Mouse (Mus musculus) bone marrow macrophage, adult 2 months (primary cell): ENCODE measurements around the gene Cluap1. TPM values are rescaled to one million over a fixed set of nuclear protein-coding genes. Genes with fewer than 3 reads are reported as not detected.
"Not testable (repeated sequence)": the region's sequence is repeated elsewhere in the genome, so short reads cannot be mapped to it uniquely, and the experiment has no call there.

Experiments used
- H3K27ac ChIP-seq: 2 replicates; pipeline ENCODE4 v1.5.1; 2012; ENCODE audit warnings: low read depth, low read length; ENCODE audit not compliant: insufficient read depth
- H3K4me1 ChIP-seq: 2 replicates; pipeline ENCODE4 v1.6.1; 2012; ENCODE audit warnings: low read length; ENCODE audit not compliant: control insufficient read depth, insufficient read depth
- H3K4me3 ChIP-seq: 2 replicates; pipeline ENCODE4 v1.5.1; 2012; ENCODE audit warnings: mild to moderate bottlenecking, low read length, moderate library complexity; ENCODE audit not compliant: insufficient read depth
- CTCF ChIP-seq: IDR thresholded peaks from 2 replicates; pipeline ENCODE4 v1.5.1; 2012; ENCODE audit warnings: low read depth, mild to moderate bottlenecking, low read length, moderate library complexity
- POLR2A ChIP-seq: IDR thresholded peaks from 2 replicates; pipeline ENCODE4 v1.6.1; 2012; ENCODE audit warnings: mild to moderate bottlenecking, low read depth, low read length, borderline replicate concordance
- polyA plus RNA-seq: library from polyadenylated mRNA; stranded (reverse); fragments of >200 nt; gene quantifications from 2 replicates; pipeline ENCODE4 v1.2.4, GENCODE M21; 2012; ENCODE audit not compliant: missing spikeins, insufficient read depth, insufficient read length

Gene Cluap1
- polyA plus RNA-seq, 1 experiment: 13.7 TPM

DNA sequence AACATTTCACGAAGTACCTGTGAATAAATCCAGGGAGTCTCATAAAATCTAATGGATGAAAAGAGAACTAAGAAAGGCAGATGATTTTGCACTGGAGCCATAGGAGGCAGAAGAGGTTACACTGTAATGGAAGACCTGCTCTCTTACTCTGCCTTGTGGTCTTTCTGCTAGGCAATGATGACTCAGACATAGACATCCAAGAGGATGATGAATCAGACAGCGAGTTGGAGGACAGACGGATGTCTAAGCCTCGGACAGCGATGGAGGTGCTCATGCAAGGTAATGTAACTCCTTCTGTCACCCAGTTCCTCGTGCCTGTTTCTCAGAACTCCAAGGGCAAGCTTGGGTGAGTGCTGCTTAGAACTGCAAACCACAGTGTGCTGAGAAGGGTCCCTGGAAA is 24.9 kb downstream of the Cluap1 start:
- Histone ChIP-seq H3K4me1 (peaks cover 33% of the 10 kb centered on the region), H3K4me3 (no peak overlapping the region), H3K27ac (no peak overlapping the region)
- no peak for TF ChIP-seq POLR2A
- no peak for TF ChIP-seq CTCF

DNA sequence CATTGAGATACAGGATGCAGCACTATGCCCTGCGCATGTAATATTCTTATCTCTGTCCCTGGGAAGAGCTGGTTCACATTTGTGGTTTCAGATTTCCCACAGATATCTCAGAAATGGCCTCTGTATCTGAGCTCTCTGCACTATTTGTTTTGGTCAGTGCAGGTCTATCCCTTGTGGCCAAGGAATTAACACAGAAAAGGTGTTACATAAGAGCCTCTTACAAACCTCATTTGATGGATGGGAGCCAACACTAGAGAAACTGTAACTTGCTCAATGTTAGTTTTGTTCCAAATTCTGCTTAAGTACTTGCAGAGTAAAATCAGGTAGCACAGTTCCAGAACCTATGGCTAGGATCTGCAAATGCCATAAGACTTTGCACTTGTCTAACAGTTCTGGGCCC is 25.5 kb downstream of the Cluap1 start:
- H3K4me1 ChIP-seq: peaks cover 30% of the 10 kb centered on the region
- TF ChIP-seq POLR2A: no peak
- H3K4me3 ChIP-seq: no peak overlapping the region
- no peak overlapping the region for H3K27ac ChIP-seq

DNA sequence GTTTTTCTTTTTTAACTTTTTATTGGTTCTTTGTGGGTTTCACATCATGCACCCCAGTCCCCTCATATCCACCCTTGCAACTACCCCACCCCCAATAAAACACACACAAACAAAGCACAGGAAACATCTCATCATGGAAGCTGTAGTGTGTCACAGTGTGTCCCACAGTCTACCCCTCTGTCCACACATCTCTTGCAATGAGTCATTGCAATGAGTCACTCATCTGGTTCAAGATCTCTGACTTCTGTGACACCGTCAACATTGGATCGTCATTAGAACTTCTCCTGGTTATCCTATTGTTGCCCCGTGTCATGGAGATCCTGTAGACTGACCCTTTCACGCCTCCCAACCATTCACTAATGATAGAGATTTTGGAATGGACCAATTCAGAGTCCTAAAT is 26.1 kb downstream of the Cluap1 start:
- TF ChIP-seq CTCF (no peak), POLR2A (no peak)
- Histone ChIP-seq H3K4me3 (no peak overlapping the region), H3K27ac (no peak overlapping the region), H3K4me1 (peaks cover 26% of the 10 kb centered on the region)

- TF ChIP-seq POLR2A: no peak
- TF ChIP-seq CTCF: no peak
- Histone ChIP-seq H3K4me1 (peaks cover 18% of the 10 kb centered on the region), H3K27ac (no peak overlapping the region), H3K4me3 (no peak overlapping the region)
These were observed 42.5 kb downstream of the Cluap1 start for GRCm38 (mm10) chr16:3951141-3951540.

DNA sequence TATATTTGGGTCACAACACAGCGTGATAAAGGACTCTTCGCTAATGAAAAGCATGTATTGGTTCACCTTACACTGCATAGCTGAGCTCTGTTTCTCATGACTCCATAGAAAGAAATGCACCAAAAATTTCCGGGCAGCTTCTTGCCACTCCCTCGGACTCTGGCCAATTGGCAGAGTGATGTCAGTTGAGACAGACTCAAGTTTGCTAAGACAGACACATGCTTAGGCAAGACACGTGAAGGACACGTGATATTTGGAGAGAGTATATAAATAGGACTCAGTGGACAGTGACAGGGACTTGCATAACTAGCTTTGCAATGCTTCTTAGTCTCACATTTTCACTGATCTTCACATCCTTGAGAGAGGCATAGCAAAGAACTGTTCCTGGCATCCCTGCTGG is 47.8 kb downstream of the Cluap1 start:
- Histone ChIP-seq H3K4me1 (peaks cover 43% of the 10 kb centered on the region), H3K4me3 (peak overlapping the region; percentile 16), H3K27ac (peak overlapping the region; percentile 89)
- TF ChIP-seq CTCF (no peak), POLR2A (no peak)

GRCm38 (mm10) chr16:3959261-3959660 is 50.7 kb downstream of the Cluap1 start:
- H3K4me1 ChIP-seq: peaks cover 39% of the 10 kb centered on the region
- no peak for TF ChIP-seq CTCF
- no peak for TF ChIP-seq POLR2A
- H3K27ac ChIP-seq: peak overlapping the region; percentile 93
- peak overlapping the region; percentile 74 for H3K4me3 ChIP-seq

GRCm38 (mm10) chr16:3964990-3965389 is 56.4 kb downstream of the Cluap1 start:
- Histone ChIP-seq H3K27ac (no peak overlapping the region), H3K4me3 (no peak overlapping the region), H3K4me1 (peaks cover 14% of the 10 kb centered on the region)
- no peak for TF ChIP-seq CTCF
- TF ChIP-seq POLR2A: no peak

- TF ChIP-seq CTCF (no peak), POLR2A (no peak)
- peaks cover 8% of the 10 kb centered on the region for H3K4me1 ChIP-seq
- H3K27ac ChIP-seq: no peak overlapping the region
- H3K4me3 ChIP-seq: no peak overlapping the region
These were observed 56.9 kb downstream of the Cluap1 start for GRCm38 (mm10) chr16:3965534-3965933.

DNA sequence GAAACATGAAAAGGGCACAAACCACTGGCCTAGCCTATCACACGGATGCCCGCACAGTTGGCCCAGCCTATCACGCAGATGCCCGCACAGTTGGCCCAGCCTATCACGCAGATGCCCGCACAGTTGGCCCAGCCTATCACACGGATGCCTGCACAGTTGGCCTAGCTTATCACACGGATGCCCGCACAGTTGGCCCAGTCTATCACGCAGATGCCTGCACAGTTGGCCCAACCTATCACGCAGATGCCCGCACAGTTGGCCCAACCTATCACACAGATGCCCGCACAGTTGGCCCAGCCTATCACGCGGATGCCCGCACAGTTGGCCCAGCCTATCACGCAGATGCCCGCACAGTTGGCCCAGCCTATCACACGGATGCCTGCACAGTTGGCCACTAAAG is 65.9 kb downstream of the Cluap1 start:
- H3K27ac ChIP-seq, H3K4me3 ChIP-seq, H3K4me1 ChIP-seq: not testable (repeated sequence)

DNA sequence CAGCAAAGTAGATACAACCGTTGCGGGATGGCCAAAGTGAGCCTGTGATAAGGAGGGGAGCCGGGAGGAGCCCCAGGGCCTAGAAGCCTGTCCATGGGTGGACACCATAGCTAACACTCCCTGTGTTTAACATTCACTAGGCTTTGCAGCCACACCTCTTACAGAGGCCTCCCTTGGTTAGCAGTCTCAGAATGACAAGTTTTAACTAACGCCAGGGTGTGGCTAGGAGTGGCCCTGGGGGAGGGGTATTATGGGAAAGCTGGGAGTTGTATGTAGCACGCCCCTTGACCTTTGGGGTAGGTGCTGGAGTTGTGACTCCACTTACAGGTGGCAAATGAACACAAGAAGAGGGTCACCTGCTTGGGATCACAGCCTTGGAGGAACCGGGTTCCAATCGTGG is 67.1 kb downstream of the Cluap1 start:
- Histone ChIP-seq H3K4me1 (peaks cover 2% of the 10 kb centered on the region), H3K27ac (no peak overlapping the region), H3K4me3 (no peak overlapping the region)
- no peak for TF ChIP-seq CTCF
- no peak for TF ChIP-seq POLR2A

- Histone ChIP-seq H3K4me3 (no peak within 1 kb of the TSS), H3K4me1 (peaks cover 2% of the 10 kb centered on the region), H3K27ac (no peak within 1 kb of the TSS)
- TF ChIP-seq CTCF: no peak
- no peak for TF ChIP-seq POLR2A
These were observed 67.7 kb downstream of the Cluap1 start, which contains the start of gene Nlrc3 for GRCm38 (mm10) chr16:3976251-3976671. TSS of gene Nlrc3 (minus strand) at chr16:3976632.
